Mouse (Mus musculus) G1E-ER4 (cell line): ENCODE data around the gene Snx9. TPM values are rescaled to one million over a fixed set of nuclear protein-coding genes. Genes with fewer than 3 reads are reported as not detected.

ENCODE experiments used
- GATA1 ChIP-seq: IDR thresholded peaks from one replicate; pipeline ENCODE4 v1.8.0; 2012; ENCODE audit warnings: low read length, inconsistent platforms
- polyA plus RNA-seq: library from polyadenylated mRNA; stranded (reverse); fragments of >175 nt; gene quantifications from 2 replicates; pipeline ENCODE4 v1.2.3, GENCODE M21; 2012

The Snx9 gene
- 30.6 and 35.8 TPM in 2 replicates for polyA plus RNA-seq

- no peak for TF ChIP-seq GATA1
These were observed at the start of gene Snx9 for GRCm38 (mm10) chr17:5841128-5841942. Gene Snx9 (plus strand): TSS chr17:5841329.

DNA sequence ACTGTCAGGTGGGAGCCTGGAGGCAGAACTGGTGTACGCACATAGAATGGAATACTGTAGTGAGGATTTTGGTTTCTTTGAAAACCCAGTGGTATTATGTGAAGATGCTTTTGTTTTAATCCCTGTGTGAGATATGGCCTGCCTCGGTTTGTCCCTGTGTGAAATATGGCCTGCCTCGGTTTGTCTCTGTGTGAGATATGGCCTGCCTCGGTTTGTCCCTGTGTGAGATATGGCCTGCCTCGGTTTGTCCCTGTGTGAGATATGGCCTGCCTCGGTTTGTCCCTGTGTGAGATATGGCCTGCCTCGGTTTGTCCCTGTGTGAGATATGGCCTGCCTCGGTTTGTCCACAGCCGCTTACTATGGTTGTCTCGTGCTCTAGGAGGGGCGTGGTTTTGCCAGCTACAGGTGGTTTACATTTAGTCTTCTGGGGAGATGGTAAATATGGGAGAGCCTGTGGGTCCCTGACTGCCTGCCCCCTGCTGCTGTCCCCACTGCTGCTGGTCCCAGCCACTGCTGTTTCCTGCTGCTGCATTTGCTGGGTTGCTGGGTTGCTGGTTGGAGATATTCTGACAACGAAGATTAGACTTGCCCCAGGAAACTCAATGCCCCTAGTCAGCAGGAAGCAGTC is 48.9 kb upstream of the Snx9 start:
- no peak for TF ChIP-seq GATA1

DNA sequence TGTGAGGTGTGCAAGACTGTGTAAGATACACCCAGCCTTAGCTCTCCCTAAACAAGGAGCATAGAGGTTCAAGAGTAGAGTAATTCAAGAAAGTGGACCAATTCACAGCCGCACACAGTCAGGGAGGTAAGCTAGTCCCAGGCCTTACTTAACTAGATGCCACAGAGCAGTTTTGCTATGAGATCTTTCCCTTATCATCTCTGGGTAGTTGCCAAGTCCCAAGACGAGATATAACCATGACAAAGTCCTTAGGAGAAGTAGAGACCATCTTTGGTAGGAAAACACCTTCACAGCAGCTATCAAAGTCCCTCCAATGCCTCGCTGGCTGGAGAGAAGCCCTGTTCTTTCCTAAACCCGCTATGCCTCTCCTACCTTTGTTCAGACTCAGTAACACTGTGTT is 47.5 kb upstream of the Snx9 start:
- no peak for TF ChIP-seq GATA1

- no peak for TF ChIP-seq GATA1
These were observed 46.9 kb upstream of the Snx9 start for GRCm38 (mm10) chr17:5794276-5794675.

DNA sequence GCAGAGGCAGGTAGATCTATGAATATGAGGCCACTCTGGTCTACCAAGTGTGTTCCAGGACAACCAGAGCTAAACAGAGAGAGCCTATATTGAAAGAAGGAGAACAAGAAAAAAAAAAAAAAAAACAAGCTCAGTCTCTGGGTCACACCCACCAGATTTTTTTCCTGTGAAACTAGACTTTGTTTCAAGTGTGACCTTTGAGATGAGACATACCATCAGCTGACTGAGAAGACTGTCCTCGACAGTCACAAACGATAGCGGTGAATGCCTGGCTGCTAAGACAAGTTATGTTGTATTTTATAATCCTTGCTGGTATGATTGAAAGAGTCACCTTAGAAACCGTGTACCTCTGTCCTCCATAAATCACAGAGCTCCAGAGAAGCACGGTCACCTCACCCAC is 45.8 kb upstream of the Snx9 start:
- no peak for TF ChIP-seq GATA1

- TF ChIP-seq GATA1, result no peak
These were observed 45.3 kb upstream of the Snx9 start for GRCm38 (mm10) chr17:5795878-5796277.

DNA sequence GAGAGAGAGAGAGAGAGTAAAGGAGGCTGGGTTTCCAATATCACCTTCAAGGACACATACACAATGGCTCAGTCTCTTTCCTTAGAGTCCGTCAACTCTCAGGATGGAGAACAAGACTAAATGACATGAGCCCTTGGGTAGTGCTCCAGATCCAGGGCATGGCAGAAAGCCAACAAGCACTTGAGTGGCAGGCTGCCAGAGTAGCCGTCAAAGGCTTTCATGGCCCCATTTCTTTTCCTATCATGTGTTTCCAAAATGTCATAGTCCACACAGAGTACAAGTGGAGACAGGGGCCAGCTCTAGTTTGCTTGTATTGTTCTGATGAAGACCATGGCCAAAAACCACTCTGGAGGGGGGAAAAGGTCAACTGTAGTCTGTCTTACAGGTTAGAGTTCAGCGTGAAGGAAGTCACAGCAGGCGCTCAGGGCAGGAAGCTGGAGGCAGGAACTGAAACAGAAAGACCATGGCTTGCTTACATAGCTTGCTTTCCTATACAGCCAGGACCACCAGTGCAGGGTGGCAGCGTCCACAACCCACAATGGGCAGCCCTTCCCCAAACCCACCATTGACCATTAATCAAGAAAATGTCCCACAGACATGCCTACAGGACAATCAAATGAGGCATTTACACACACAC is 43.9 kb upstream of the Snx9 start:
- no peak for TF ChIP-seq GATA1

DNA sequence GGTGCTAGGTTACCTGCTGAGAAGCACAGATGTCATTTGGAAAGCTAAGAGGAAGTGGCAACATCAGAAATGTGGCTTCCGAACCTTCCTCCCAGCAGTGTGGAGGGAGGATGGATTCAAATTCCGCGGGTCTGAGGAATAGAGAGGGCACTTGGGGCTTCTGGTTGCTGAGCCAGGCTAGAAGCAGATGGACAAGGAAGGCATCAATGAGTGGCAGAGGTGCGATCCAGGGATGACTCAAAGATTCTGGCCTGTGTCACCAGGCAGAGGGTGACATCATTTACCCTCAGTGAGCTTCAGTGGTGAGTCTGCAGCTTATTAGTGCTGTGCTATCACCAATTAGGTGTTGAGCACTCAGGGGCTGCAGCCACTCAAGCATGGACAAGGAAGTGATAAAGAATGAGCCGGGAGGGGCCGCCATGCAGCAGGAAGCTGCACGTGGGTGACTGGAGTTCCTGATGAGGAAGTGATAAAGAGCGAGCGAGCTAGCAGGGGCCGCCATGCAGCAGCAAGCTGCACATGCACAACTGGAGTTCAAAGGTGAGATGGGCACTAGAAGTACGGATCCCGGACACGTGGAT is 42.8 kb upstream of the Snx9 start:
- TF ChIP-seq GATA1, result peak; percentile 46

DNA sequence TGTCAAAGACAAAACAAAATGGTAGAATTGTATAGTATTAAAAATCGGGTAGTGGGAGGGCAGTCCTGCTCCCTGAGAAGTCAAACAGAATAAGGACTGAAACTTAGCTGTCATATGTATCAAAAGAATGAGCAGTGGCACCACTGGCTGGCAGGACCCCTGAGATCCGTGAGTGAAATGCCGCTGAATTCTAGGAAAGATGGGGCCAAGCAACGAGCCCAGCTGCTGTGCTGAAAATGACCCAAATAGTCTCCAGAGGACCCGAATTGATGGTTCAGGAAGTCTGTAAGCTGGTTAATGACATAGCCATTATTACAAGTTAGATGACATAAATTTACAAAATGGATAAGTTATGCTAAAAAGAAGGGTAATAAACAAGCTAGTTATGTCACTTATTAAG is 42.2 kb upstream of the Snx9 start:
- TF ChIP-seq GATA1, result no peak

GRCm38 (mm10) chr17:5799396-5800021 is 41.6 kb upstream of the Snx9 start:
- no peak for TF ChIP-seq GATA1

- no peak for TF ChIP-seq GATA1
These were observed 40.9 kb upstream of the Snx9 start for GRCm38 (mm10) chr17:5800254-5800653.

DNA sequence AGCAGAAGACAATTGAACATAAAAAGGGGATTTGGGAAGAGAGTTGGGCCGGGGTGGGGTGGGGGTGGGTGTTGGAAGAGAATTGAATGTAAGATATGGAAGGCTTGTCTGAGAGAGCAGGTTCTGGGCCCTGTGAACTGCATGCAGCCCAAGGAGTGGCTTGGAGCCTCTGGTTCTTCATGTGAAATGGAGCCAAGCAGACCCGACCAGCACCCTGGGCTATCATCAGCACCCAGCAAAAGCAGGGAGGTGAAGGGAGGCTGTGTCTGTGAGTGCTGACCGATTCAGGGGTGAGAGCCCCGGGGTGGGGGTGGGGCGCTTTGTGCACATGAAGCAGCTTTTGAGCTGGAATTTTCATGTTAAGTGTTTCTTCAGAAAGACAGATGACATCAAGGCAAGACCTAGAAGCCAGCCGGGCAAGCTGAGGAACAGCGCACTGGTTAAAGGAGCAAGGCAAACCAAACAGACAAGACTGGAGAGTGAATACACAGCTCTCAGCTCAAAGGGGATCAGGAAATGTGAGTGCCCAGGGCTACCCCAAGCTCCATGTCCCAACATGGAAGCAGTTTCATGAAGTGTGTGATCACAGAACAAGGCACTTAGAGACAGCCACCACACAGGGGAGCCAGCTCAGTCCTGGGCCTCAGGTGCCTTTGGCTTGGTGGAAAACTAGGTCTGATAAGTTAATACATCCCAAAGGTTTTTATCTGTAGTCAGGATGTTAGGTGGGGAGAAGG is 40.1 kb upstream of the Snx9 start:
- no peak for TF ChIP-seq GATA1

- TF ChIP-seq GATA1, result no peak
These were observed 39.1 kb upstream of the Snx9 start for GRCm38 (mm10) chr17:5801761-5802655.

DNA sequence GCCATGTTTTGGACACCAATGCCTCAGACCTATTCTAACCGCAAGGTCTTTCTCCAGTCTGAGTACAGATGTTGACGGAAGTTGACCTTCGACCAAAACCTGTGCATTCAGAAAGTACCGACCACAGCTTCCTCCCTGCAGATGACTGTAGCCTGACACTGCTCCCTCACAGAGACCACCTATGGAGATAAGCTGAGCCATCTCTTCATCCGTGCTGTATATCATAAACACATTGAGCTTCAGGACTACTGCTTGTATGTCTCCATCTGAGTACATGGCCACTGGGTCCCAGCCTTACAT is 38.5 kb upstream of the Snx9 start:
- TF ChIP-seq GATA1, result no peak
